Mouse (Mus musculus) spleen, adult 2 months (tissue): ENCODE measurements around the gene Tas2r144. TPM values are rescaled to one million over a fixed set of nuclear protein-coding genes. Genes with fewer than 3 reads are reported as not detected.

ENCODE experiments used
- DNase-seq, 2 experiments: peaks; one replicate each; pipeline versions ENCODE4 v3.0.0 to v3.0.0-alpha.2; 2012 to 2021; ENCODE audit warnings: low spot score in 2 of 2, low read depth in 1 of 2
- H3K27ac ChIP-seq: fragments of 200-500 bp; 2 replicates; pipeline ENCODE4 v1.5.1; 2012; ENCODE audit warnings: low read length, inconsistent platforms; ENCODE audit not compliant: insufficient read depth
- H3K27me3 ChIP-seq: fragments of 200-500 bp; 2 replicates; pipeline ENCODE4 v1.6.1; 2012; ENCODE audit warnings: mild to moderate bottlenecking, moderate library complexity, low read length, inconsistent platforms; ENCODE audit not compliant: control insufficient read depth, insufficient read depth
- H3K36me3 ChIP-seq: fragments of 200-500 bp; 2 replicates; pipeline ENCODE4 v1.6.1; 2012; ENCODE audit warnings: mild to moderate bottlenecking, low read length, inconsistent platforms; ENCODE audit not compliant: control insufficient read depth, insufficient read depth
- H3K4me1 ChIP-seq: fragments of 200-500 bp; 2 replicates; pipeline ENCODE4 v1.6.1; 2011; ENCODE audit warnings: inconsistent platforms; ENCODE audit not compliant: control insufficient read depth, insufficient read depth, insufficient read length
- H3K4me3 ChIP-seq: fragments of 200-500 bp; 2 replicates; pipeline ENCODE4 v1.5.1; 2011; ENCODE audit warnings: mild to moderate bottlenecking, inconsistent platforms; ENCODE audit not compliant: insufficient read depth, insufficient read length; ENCODE audit errors: extremely low read depth
- CTCF ChIP-seq: fragments of 200-500 bp; IDR thresholded peaks from 2 replicates; pipeline ENCODE4 v1.5.1; 2011; ENCODE audit warnings: mild to moderate bottlenecking, inconsistent platforms; ENCODE audit not compliant: insufficient read depth, insufficient read length, insufficient replicate concordance; ENCODE audit errors: extremely low read depth
- POLR2A ChIP-seq: fragments of 200-500 bp; IDR thresholded peaks from 2 replicates; pipeline ENCODE4 v1.6.1; 2011; ENCODE audit warnings: low read depth, low read length, inconsistent platforms
- WGBS: fragments of 180-500 bp; shearing (Covaris S2); methylation state at CpG from one replicate; pipeline ENCODE4 v1.1.7; 2018; 5-methylcytosine and 5-hydroxymethylcytosine counted together
- polyA plus RNA-seq: library from polyadenylated mRNA; depleted of rRNA; stranded (reverse); fragments of >200 nt; gene quantifications from 2 replicates; pipeline ENCODE4 v1.2.3, GENCODE M21; 2012

Gene Tas2r144
- polyA plus RNA-seq, 1 experiment: not detected

- no peak overlapping the region for H3K4me3 ChIP-seq
- 76% methylated on average over 8 of the region's 8 CpGs for WGBS
- no peaks in the 10 kb centered on the region for H3K27me3 ChIP-seq
- H3K36me3 ChIP-seq: no peaks in the 10 kb centered on the region
- TF ChIP-seq POLR2A (no peak), CTCF (no peak)
- no peak overlapping the region for H3K27ac ChIP-seq
- no peaks in the 10 kb centered on the region; the same call in 1 of the 2 replicates for H3K4me1 ChIP-seq
- DNase-seq: no peak
Measured at GRCm38 (mm10) chr6:42247173-42247572, 32.0 kb downstream of the Tas2r144 start.

DNA sequence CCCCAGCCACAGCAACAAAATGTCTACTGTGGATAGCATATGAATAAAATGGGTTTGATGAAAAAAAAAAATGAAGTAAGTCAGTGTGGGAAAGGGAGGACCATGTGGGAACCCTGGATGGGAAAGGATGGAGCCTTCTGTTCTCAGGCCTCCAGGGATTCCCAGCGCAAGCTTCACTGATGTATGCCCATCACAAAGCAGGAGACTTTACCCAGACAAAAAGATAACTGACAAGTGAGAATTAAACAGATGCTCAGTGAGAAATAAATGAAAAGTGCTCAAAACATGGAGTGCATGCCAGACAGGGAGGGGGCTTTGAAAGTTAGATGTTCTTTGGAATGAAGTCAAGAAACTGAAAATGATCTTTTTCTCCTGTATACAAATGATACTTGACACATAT, 32.9 kb downstream of the Tas2r144 start:
- Histone ChIP-seq H3K36me3 (no peaks in the 10 kb centered on the region), H3K27ac (no peak overlapping the region), H3K4me1 (no peaks in the 10 kb centered on the region; the same call in 1 of the 2 replicates), H3K4me3 (no peak overlapping the region), H3K27me3 (no peaks in the 10 kb centered on the region)
- no peak for DNase-seq
- 97% methylated on average over 1 of the region's 1 CpGs for WGBS
- no peak for TF ChIP-seq POLR2A
- no peak for TF ChIP-seq CTCF

DNA sequence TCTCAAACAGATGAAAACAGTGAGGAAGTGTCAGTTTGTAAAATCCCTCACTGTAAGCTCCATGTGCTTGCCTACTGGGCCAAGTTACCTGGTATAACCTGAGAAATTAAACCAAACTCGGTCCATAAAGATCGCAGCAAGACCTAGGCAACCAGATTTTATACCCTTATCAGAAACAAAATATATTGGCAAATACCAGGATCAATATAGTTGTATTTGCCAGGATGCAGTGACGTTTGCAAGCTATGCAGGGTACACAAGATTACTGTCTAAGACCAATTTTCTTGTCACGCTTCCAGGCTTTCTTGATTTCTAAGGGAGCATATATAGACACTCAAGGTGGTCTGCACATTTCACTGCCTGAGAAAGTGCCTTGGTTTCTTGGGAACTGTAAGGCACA, 36.7 kb downstream of the Tas2r144 start:
- H3K4me1 ChIP-seq: no peaks in the 10 kb centered on the region
- TF ChIP-seq CTCF (no peak), POLR2A (no peak)

DNA sequence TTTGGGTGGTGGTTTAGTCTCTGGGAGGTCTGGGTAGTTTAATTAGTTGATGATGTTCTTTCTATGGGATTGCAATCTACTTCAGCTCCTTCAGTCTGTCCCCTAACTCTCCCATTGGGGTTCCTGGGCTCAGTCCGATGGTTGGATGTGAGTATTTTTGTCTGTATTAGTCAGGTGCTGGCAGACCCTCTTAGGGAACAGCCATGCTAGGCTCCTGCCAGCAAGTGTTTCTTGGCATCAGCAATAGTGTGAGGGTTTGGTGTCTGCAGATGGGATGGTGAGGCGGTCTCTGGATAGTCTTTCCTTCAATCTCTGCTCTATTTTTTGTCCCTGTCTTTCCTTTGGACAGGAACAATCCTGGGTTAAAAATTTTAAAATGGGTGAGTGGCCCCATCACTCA, 38.0 kb downstream of the Tas2r144 start:
- H3K27me3 ChIP-seq: no peaks in the 10 kb centered on the region
- H3K4me3 ChIP-seq: no peak overlapping the region
- no peak for DNase-seq
- TF ChIP-seq CTCF (no peak), POLR2A (no peak)
- WGBS: 86% methylated on average over 2 of the region's 2 CpGs
- no peaks in the 10 kb centered on the region for H3K36me3 ChIP-seq
- H3K27ac ChIP-seq: no peak overlapping the region
- H3K4me1 ChIP-seq: no peaks in the 10 kb centered on the region

More for the DNA sequence above, 36.7 kb downstream of the Tas2r144 start:
- Histone ChIP-seq H3K27ac (no peak overlapping the region), H3K4me3 (no peak overlapping the region), H3K36me3 (no peaks in the 10 kb centered on the region), H3K27me3 (no peaks in the 10 kb centered on the region)
- no peak for DNase-seq
- WGBS: 86% methylated on average over 4 of the region's 4 CpGs

- Histone ChIP-seq H3K27me3 (no peaks in the 10 kb centered on the region), H3K4me1 (no peaks in the 10 kb centered on the region), H3K4me3 (no peak overlapping the region), H3K27ac (no peak overlapping the region), H3K36me3 (no peaks in the 10 kb centered on the region)
- WGBS: 24% methylated on average over 11 of the region's 11 CpGs
- TF ChIP-seq POLR2A (no peak), CTCF (peak; percentile 64; the same call in 1 of the 2 replicates)
- DNase-seq: peak; percentile 45 to 68
Measured at GRCm38 (mm10) chr6:42257303-42257863, 42.3 kb downstream of the Tas2r144 start.

GRCm38 (mm10) chr6:42260430-42260829, 45.3 kb downstream of the Tas2r144 start:
- Histone ChIP-seq H3K4me1 (no peaks in the 10 kb centered on the region), H3K27ac (no peak overlapping the region), H3K36me3 (no peaks in the 10 kb centered on the region), H3K27me3 (no peaks in the 10 kb centered on the region), H3K4me3 (no peak overlapping the region)
- TF ChIP-seq POLR2A (no peak), CTCF (no peak)
- 46% methylated on average over 6 of the region's 6 CpGs for WGBS
- DNase-seq: no peak

DNA sequence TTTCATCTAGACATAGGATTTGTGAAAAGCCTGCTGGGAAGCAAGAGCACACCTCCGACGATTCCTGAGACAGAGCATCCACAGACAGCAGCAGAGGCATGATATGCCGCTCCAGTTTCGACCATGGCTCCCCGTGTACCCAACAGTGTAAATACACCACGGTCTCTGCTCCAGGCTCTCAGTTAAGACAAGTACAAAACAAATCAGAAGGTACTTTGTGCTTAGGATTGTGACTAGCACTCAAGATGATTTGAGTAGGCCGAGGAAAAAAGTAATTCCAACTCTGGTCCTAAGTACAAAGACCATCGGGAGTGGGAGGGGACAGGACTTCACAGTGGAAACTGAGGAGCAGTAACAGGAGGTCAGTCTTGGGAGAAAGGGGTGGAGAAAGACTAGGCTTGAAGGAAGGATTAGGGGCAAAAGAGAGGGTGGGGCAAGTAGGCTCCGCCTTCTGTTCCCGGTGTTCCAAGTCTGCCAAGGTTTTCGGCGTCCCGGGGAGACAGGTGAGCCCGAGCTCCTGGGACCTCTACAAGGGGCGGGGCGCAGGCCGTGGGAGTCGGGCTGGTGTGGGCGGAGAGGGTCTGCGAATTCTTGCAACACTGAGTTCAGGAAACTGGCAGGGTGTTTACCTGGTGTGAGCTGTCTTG, 46.5 kb downstream of the Tas2r144 start, which contains the start of gene Tmem139:
Tmem139 (plus strand) TSS at position 447 of the 647 bp plus-strand sequence.
- Histone ChIP-seq H3K27me3 (no peaks in the 10 kb centered on the region), H3K4me3 (no peak within 1 kb of the TSS), H3K27ac (no peak within 1 kb of the TSS), H3K36me3 (no peaks in the 10 kb centered on the region), H3K4me1 (no peaks in the 10 kb centered on the region)
- no peak for DNase-seq
- TF ChIP-seq POLR2A: no peak
- no peak for TF ChIP-seq CTCF
- 74% methylated on average over 20 of the region's 20 CpGs for WGBS
